Comparison of ENCODE assay signal across 24 mouse cellular contexts in genomic region chr13:14717755-14718154, GRCm38 (mm10).
DNase-seq lines count a peak whose midpoint lies in the region; ATAC-seq and TF ChIP-seq lines count a peak whose summit lies in the region.
"Had no signal": no experiment of that assay in that cellular context is flagged by ENCODE, and none has a peak within 500 bp of the region (broad histone marks: within the 10 kb centered on the region; RNA-seq: fewer than 3 reads in every experiment).

No protein-coding gene starts in this region.

- H3K9me3 ChIP-seq in forebrain, embryonic 14.5 days (replicated peaks; ENCODE audit: control insufficient read depth, low read length): no peaks in the 10 kb centered on the region
- H3K9me3 ChIP-seq in forebrain, embryonic 10.5 days: no peaks in the 10 kb centered on the region
- no peaks in the 10 kb centered on the region for H3K9me3 ChIP-seq in CH12.LX (replicated peaks; ENCODE audit: low read length)
- H3K9me3 ChIP-seq in embryonic facial prominence, embryonic 14.5 days (ENCODE audit: control insufficient read depth, low read length): no peaks in the 10 kb centered on the region
- H3K9me3 ChIP-seq: embryonic facial prominence, embryonic 13.5 days; forebrain, embryonic 13.5 days; hindbrain, embryonic 12.5 days; hindbrain, embryonic 15.5 days had no signal

- no peak for TF ChIP-seq CTCF in CH12.LX (conservative IDR thresholded peaks at IDR 0.05 in 1 of 2, IDR thresholded peaks at IDR 0.05 in 1 of 2; ENCODE audit: low read depth in 2 of 2, low read length in 2 of 2)

- no peak overlapping the region for H3K4me3 ChIP-seq in forebrain, embryonic 14.5 days (ENCODE audit: low read depth, low read length)
- no peak overlapping the region for H3K4me3 ChIP-seq in forebrain, embryonic 10.5 days
- H3K4me3 ChIP-seq in CH12.LX (replicated peaks in 1 of 3; ENCODE audit: low read depth in 2 of 3, low read length in 2 of 3, poor library complexity in 1 of 3): no peak overlapping the region
- no peak overlapping the region for H3K4me3 ChIP-seq in embryonic facial prominence, embryonic 14.5 days (ENCODE audit: low read depth, low read length)
- H3K4me3 ChIP-seq: embryonic facial prominence, embryonic 13.5 days; forebrain, embryonic 13.5 days; hindbrain, embryonic 12.5 days; hindbrain, embryonic 15.5 days had no signal

- no peak for TF ChIP-seq POLR2A in CH12.LX (IDR thresholded peaks at IDR 0.05; ENCODE audit: low read depth, low read length)

- in situ Hi-C loops in CH12.LX (cut with MboI; ENCODE audit: low pct_ligation_motif_present, low pct_unique_long_range_greater_than_20kb, low sequenced_read_pairs): no loop called here

- dilution Hi-C loops in CH12.LX (cut with MboI; ENCODE audit: extremely low pct_ligation_motif_present, extremely low pct_unique_long_range_greater_than_20kb, low sequenced_read_pairs): no loop called here

- peak; percentile 86 for TF ChIP-seq EP300 in CH12.LX (IDR thresholded peaks at IDR 0.05; ENCODE audit: low read length)

- TF ChIP-seq RAD21 in CH12.LX (IDR thresholded peaks at IDR 0.05; ENCODE audit: low read depth, low read length): no peak

- H3K4me1 ChIP-seq in forebrain, embryonic 14.5 days (ENCODE audit: control insufficient read depth, insufficient read depth, low read length): no peaks in the 10 kb centered on the region
- peaks cover 6% of the 10 kb centered on the region for H3K4me1 ChIP-seq in forebrain, embryonic 10.5 days
- peaks cover 0 to 10% of the 10 kb centered on the region in 2 experiments; a peak in 2 of 4 replicates for H3K4me1 ChIP-seq in CH12.LX (ENCODE audit: control insufficient read depth in 1 of 2, insufficient read depth in 2 of 2)
- no peaks in the 10 kb centered on the region for H3K4me1 ChIP-seq in embryonic facial prominence, embryonic 14.5 days (ENCODE audit: control insufficient read depth, insufficient read depth, low read length)
- H3K4me1 ChIP-seq: embryonic facial prominence, embryonic 13.5 days; forebrain, embryonic 13.5 days; hindbrain, embryonic 12.5 days; hindbrain, embryonic 15.5 days had no signal

- 23% methylated on average over 3 of the region's 3 CpGs for WGBS in forebrain, embryonic 14.5 days
- 49% methylated on average over 3 of the region's 3 CpGs for WGBS in forebrain, embryonic 10.5 days
- 55% methylated on average over 3 of the region's 3 CpGs for WGBS in embryonic facial prominence, embryonic 14.5 days

- H3K9ac ChIP-seq in forebrain, embryonic 14.5 days (ENCODE audit: low read length): no peak overlapping the region
- no peak overlapping the region for H3K9ac ChIP-seq in CH12.LX (ENCODE audit: insufficient read depth, low read depth)
- H3K9ac ChIP-seq in embryonic facial prominence, embryonic 14.5 days (ENCODE audit: low read depth, low read length): no peak overlapping the region
- H3K9ac ChIP-seq: embryonic facial prominence, embryonic 13.5 days; forebrain, embryonic 13.5 days; hindbrain, embryonic 12.5 days; hindbrain, embryonic 15.5 days had no signal

- peak; percentile 25 for DNase-seq in forebrain, embryonic 14.5 days (ENCODE audit: low spot score)
- DNase-seq in forebrain, embryonic 10.5 days (ENCODE audit: extremely low spot score, low spot score): no peak
- peak; percentile 51 for DNase-seq in CH12.LX (ENCODE audit: extremely low read depth)
- DNase-seq in Muller cell, postnatal 12 days (ENCODE audit: inconsistent ontology term): peak; percentile 69
- DNase-seq in embryonic facial prominence, embryonic 14.5 days (ENCODE audit: low spot score): peak; percentile 35
- DNase-seq in ovary, postnatal 10 days (ENCODE audit: low spot score): no peak
- no peak for DNase-seq in spleen, adult 18-20 months
- DNase-seq in spleen, adult 12 weeks (ENCODE audit: low spot score): no peak
- DNase-seq: adrenal gland, postnatal 10 days; adrenal gland, postnatal 36 days; cerebellum, adult 11-12 months; cerebellum, adult 8-10 months; cerebellum, postnatal 10 days; cerebellum, postnatal 36 days; gastrocnemius, postnatal 10 days; gastrocnemius, postnatal 36 days had no signal

- no peaks in the 10 kb centered on the region for H3K36me3 ChIP-seq in forebrain, embryonic 14.5 days (ENCODE audit: control insufficient read depth, insufficient read depth, low read length)
- H3K36me3 ChIP-seq in forebrain, embryonic 10.5 days (replicated peaks): no peaks in the 10 kb centered on the region
- no peaks in the 10 kb centered on the region for H3K36me3 ChIP-seq in CH12.LX (replicated peaks in 1 of 2; ENCODE audit: control insufficient read depth in 1 of 2, insufficient read depth in 1 of 2, low read length in 1 of 2)
- H3K36me3 ChIP-seq in embryonic facial prominence, embryonic 14.5 days (ENCODE audit: control insufficient read depth, insufficient read depth, low read length): no peaks in the 10 kb centered on the region
- H3K36me3 ChIP-seq: embryonic facial prominence, embryonic 13.5 days; hindbrain, embryonic 12.5 days; hindbrain, embryonic 15.5 days had no signal

- no peaks in the 10 kb centered on the region for H3K79me2 ChIP-seq in CH12.LX (replicated peaks; ENCODE audit: control insufficient read depth, extremely low read depth, insufficient read depth, poor library complexity, severe bottlenecking)

- H3K27ac ChIP-seq in forebrain, embryonic 14.5 days (ENCODE audit: low read depth, low read length): no peak overlapping the region
- no peak overlapping the region for H3K27ac ChIP-seq in forebrain, embryonic 10.5 days
- no peak overlapping the region for H3K27ac ChIP-seq in CH12.LX (ENCODE audit: insufficient read depth, low read depth)
- no peak overlapping the region for H3K27ac ChIP-seq in embryonic facial prominence, embryonic 14.5 days (replicated peaks; ENCODE audit: low read depth, low read length)
- H3K27ac ChIP-seq: embryonic facial prominence, embryonic 13.5 days; forebrain, embryonic 13.5 days; hindbrain, embryonic 12.5 days; hindbrain, embryonic 15.5 days had no signal

- peak; percentile 32; the same call in 1 of the 2 replicates for ATAC-seq in forebrain, embryonic 14.5 days
- no peak for ATAC-seq in embryonic facial prominence, embryonic 14.5 days (ENCODE audit: low read depth)
- ATAC-seq: CD4-positive, CD25-positive, alpha-beta regulatory T cell, adult 4 months; forebrain, embryonic 13.5 days; intestine, postnatal 0 days; Patski had no signal

- H3K4me2 ChIP-seq in forebrain, embryonic 14.5 days (ENCODE audit: low read length): no peak overlapping the region
- no peak overlapping the region; the same call in 1 of the 2 replicates for H3K4me2 ChIP-seq in CH12.LX (ENCODE audit: insufficient read depth, low read depth, poor library complexity, severe bottlenecking)
- H3K4me2 ChIP-seq in embryonic facial prominence, embryonic 14.5 days (ENCODE audit: low read depth, low read length): no peak overlapping the region
- H3K4me2 ChIP-seq: embryonic facial prominence, embryonic 13.5 days; forebrain, embryonic 13.5 days; heart, embryonic 11.5 days; hindbrain, embryonic 12.5 days; hindbrain, embryonic 15.5 days had no signal

- no peaks in the 10 kb centered on the region for H3K27me3 ChIP-seq in forebrain, embryonic 14.5 days (replicated peaks; ENCODE audit: control insufficient read depth, insufficient read depth, low read length)
- no peaks in the 10 kb centered on the region for H3K27me3 ChIP-seq in forebrain, embryonic 10.5 days (ENCODE audit: poor library complexity, severe bottlenecking)
- no peaks in the 10 kb centered on the region for H3K27me3 ChIP-seq in CH12.LX (replicated peaks)
- H3K27me3 ChIP-seq in embryonic facial prominence, embryonic 14.5 days (replicated peaks; ENCODE audit: control insufficient read depth, insufficient read depth, low read length): no peaks in the 10 kb centered on the region
- H3K27me3 ChIP-seq: embryonic facial prominence, embryonic 13.5 days; forebrain, embryonic 13.5 days; hindbrain, embryonic 12.5 days; hindbrain, embryonic 15.5 days had no signal

TF ChIP-seq in CH12.LX, 34 proteins besides CTCF, POLR2A, EP300 and RAD21:
- peak; percentile 65 for TF ChIP-seq TCF12 (IDR thresholded peaks at IDR 0.05; ENCODE audit: low read depth, low read length)
- TF ChIP-seq JUND (conservative IDR thresholded peaks at IDR 0.05; ENCODE audit: low read depth, low read length): peak; percentile 88
- no peak for TF ChIP-seq MXI1 (IDR thresholded peaks at IDR 0.05; ENCODE audit: low read depth, low read length)
- no peak for TF ChIP-seq TBP (conservative IDR thresholded peaks at IDR 0.05; ENCODE audit: low read depth, low read length)
- peak; percentile 35 for TF ChIP-seq BHLHE40 (IDR thresholded peaks at IDR 0.05; ENCODE audit: low read depth, low read length)
- TF ChIP-seq JUN (IDR thresholded peaks at IDR 0.05; ENCODE audit: insufficient read depth, low read depth, low read length): peak; percentile 82
- TF ChIP-seq PAX5 (IDR thresholded peaks at IDR 0.05; ENCODE audit: low read length): no peak
- peak; percentile 84 for TF ChIP-seq MEF2A (IDR thresholded peaks at IDR 0.05; ENCODE audit: borderline replicate concordance, low read depth, low read length)
- TF ChIP-seq RCOR1 (conservative IDR thresholded peaks at IDR 0.05; ENCODE audit: low read depth, low read length): 0 out of 2 replicates have a peak, but pooled peaks have one; percentile 47
- TF ChIP-seq USF2 (conservative IDR thresholded peaks at IDR 0.05; ENCODE audit: low read depth, low read length): no peak
- no peak for TF ChIP-seq ZC3H11A (IDR thresholded peaks at IDR 0.05; ENCODE audit: low read depth, low read length)
- TF ChIP-seq ETS1 (conservative IDR thresholded peaks at IDR 0.05; ENCODE audit: low read depth, low read length): peak; percentile 96

Comparison
In these comparisons a context has a peak if more than half of its experiments do, and no peak if none do; other contexts are left out.
1. DNase-seq: peak in forebrain, embryonic 14.5 days (single experiment), CH12.LX (single experiment), Muller cell, postnatal 12 days (single experiment) and embryonic facial prominence, embryonic 14.5 days (single experiment); none in forebrain, embryonic 10.5 days (single experiment), ovary, postnatal 10 days (single experiment), spleen, adult 18-20 months (0 of 2) and spleen, adult 12 weeks (single experiment).